Comparison of ENCODE assay signal across 8 mouse cellular contexts in genomic region chr12:75817959-75818452, GRCm38 (mm10). TPM values are rescaled to one million over a fixed set of nuclear protein-coding genes. Genes with fewer than 3 reads are reported as not detected.
A peak's percentile ranks its signal among the peaks of the same experiment; 100 is the strongest.
DNase-seq lines count a peak whose midpoint lies in the region; ATAC-seq and TF ChIP-seq lines count a peak whose summit lies in the region.

TSS of gene Syne2 (plus strand) at chr12:75818134.

- H3K9me3 ChIP-seq in CH12.LX (replicated peaks; ENCODE audit: low read length), result no peaks in the 10 kb centered on the region
- no peaks in the 10 kb centered on the region for H3K9me3 ChIP-seq in forebrain, embryonic 13.5 days (replicated peaks)
- no peaks in the 10 kb centered on the region for H3K9me3 ChIP-seq in heart, postnatal 0 days (replicated peaks; ENCODE audit: control insufficient read depth, low read length)
- H3K9me3 ChIP-seq in neural tube, embryonic 14.5 days (ENCODE audit: control insufficient read depth, low read length), result no peaks in the 10 kb centered on the region

- peaks cover 19% of the 10 kb centered on the region for H3K27me3 ChIP-seq in CH12.LX (replicated peaks)
- H3K27me3 ChIP-seq in forebrain, embryonic 13.5 days, result no peaks in the 10 kb centered on the region
- no peaks in the 10 kb centered on the region for H3K27me3 ChIP-seq in heart, postnatal 0 days (ENCODE audit: control insufficient read depth, insufficient read depth, low read length)
- H3K27me3 ChIP-seq in neural tube, embryonic 14.5 days (ENCODE audit: control insufficient read depth, insufficient read depth, low read length), result no peaks in the 10 kb centered on the region
- H3K27me3 ChIP-seq in testis, adult 2 months (ENCODE audit: control insufficient read depth, insufficient read depth, low read length), result no peaks in the 10 kb centered on the region

- dilution Hi-C loops in CH12.LX (cut with MboI; ENCODE audit: extremely low pct_ligation_motif_present, extremely low pct_unique_long_range_greater_than_20kb, low sequenced_read_pairs), result no loop called here

- H3K27ac ChIP-seq in CH12.LX (ENCODE audit: insufficient read depth, low read depth), result no peak within 1 kb of the TSS
- H3K27ac ChIP-seq in forebrain, embryonic 13.5 days, result peak within 1 kb of the TSS; percentile 86
- H3K27ac ChIP-seq in heart, postnatal 0 days (ENCODE audit: low read depth), result peak within 1 kb of the TSS; percentile 83
- H3K27ac ChIP-seq in neural tube, embryonic 14.5 days (ENCODE audit: low read depth, low read length), result peak within 1 kb of the TSS; percentile 66
- 0 out of 2 replicates have a peak within 1 kb of the TSS, but pooled peaks have one; percentile 59 for H3K27ac ChIP-seq in testis, adult 2 months (ENCODE audit: control insufficient read depth, insufficient read depth, low read depth, low read length)

- ATAC-seq in forebrain, embryonic 13.5 days, result peak; percentile 97
- ATAC-seq in heart, postnatal 0 days (ENCODE audit: insufficient read depth, low read depth), result peak; percentile 95
- peak; percentile 94 for ATAC-seq in neural tube, embryonic 14.5 days (ENCODE audit: low read depth)

- peak within 1 kb of the TSS; percentile 34; the same call in 1 of the 2 replicates for H3K9ac ChIP-seq in CH12.LX (ENCODE audit: insufficient read depth, low read depth)
- peak within 1 kb of the TSS; percentile 96 for H3K9ac ChIP-seq in forebrain, embryonic 13.5 days
- H3K9ac ChIP-seq in heart, postnatal 0 days (replicated peaks; ENCODE audit: low read depth, low read length), result peak within 1 kb of the TSS; percentile 89
- H3K9ac ChIP-seq in neural tube, embryonic 14.5 days (replicated peaks; ENCODE audit: low read depth, low read length), result peak within 1 kb of the TSS; percentile 88

- peak; percentile 46; the same call in 1 of the 2 replicates for TF ChIP-seq EP300 in CH12.LX (IDR thresholded peaks at IDR 0.05; ENCODE audit: low read length)
- no peak for TF ChIP-seq EP300 in heart, postnatal 0 days (IDR thresholded peaks at IDR 0.05; ENCODE audit: low read depth)

- peak; percentile 59 for TF ChIP-seq POLR2A in CH12.LX (IDR thresholded peaks at IDR 0.05; ENCODE audit: low read depth, low read length)
- TF ChIP-seq POLR2A in testis, adult 2 months (IDR thresholded peaks at IDR 0.05; ENCODE audit: control insufficient read depth, low read depth, low read length), result peak; percentile 69

- peak; percentile 84 for DNase-seq in CH12.LX (ENCODE audit: extremely low read depth)
- peak; percentile 43 for DNase-seq in c-Kit-positive CD71-positive TER-119-positive erythroid progenitor cells, embryonic 14.5 days (ENCODE audit: low spot score)
- DNase-seq in heart, postnatal 0 days (ENCODE audit: low spot score), result peak; percentile 87
- DNase-seq in kidney, postnatal 4 days, result peak; percentile 88 to 93
- peak; percentile 86 to 88 for DNase-seq in lung, adult 18-20 months

- peak within 1 kb of the TSS; percentile 34 to 76 (median 66) for H3K4me3 ChIP-seq in CH12.LX (replicated peaks in 1 of 3; ENCODE audit: low read depth in 2 of 3, low read length in 2 of 3, poor library complexity in 1 of 3)
- H3K4me3 ChIP-seq in forebrain, embryonic 13.5 days, result peak within 1 kb of the TSS; percentile 91
- peak within 1 kb of the TSS; percentile 90 for H3K4me3 ChIP-seq in heart, postnatal 0 days (ENCODE audit: low read depth, low read length)
- peak within 1 kb of the TSS; percentile 93 for H3K4me3 ChIP-seq in neural tube, embryonic 14.5 days (ENCODE audit: low read depth, low read length)
- H3K4me3 ChIP-seq in testis, adult 2 months (ENCODE audit: control insufficient read depth, low read depth, low read length), result peak within 1 kb of the TSS; percentile 74

- TF ChIP-seq RAD21 in CH12.LX (IDR thresholded peaks at IDR 0.05; ENCODE audit: low read depth, low read length), result no peak

- peak within 1 kb of the TSS; percentile 79 for H3K4me2 ChIP-seq in CH12.LX (ENCODE audit: insufficient read depth, low read depth, poor library complexity, severe bottlenecking)
- H3K4me2 ChIP-seq in forebrain, embryonic 13.5 days, result peak within 1 kb of the TSS; percentile 69
- H3K4me2 ChIP-seq in heart, postnatal 0 days (ENCODE audit: low read depth, low read length), result peak within 1 kb of the TSS; percentile 67
- peak within 1 kb of the TSS; percentile 88 for H3K4me2 ChIP-seq in neural tube, embryonic 14.5 days (ENCODE audit: low read depth, low read length)

- under 1% methylated on average over 51 of the region's 54 CpGs for WGBS in forebrain, embryonic 13.5 days
- WGBS in heart, postnatal 0 days, result under 1% methylated on average over 54 of the region's 54 CpGs
- under 1% methylated on average over 54 of the region's 54 CpGs for WGBS in neural tube, embryonic 14.5 days

- in situ Hi-C loops in CH12.LX (cut with MboI; ENCODE audit: low pct_ligation_motif_present, low pct_unique_long_range_greater_than_20kb, low sequenced_read_pairs), result no loop called here

- H3K4me1 ChIP-seq in CH12.LX (ENCODE audit: control insufficient read depth in 1 of 2, insufficient read depth in 2 of 2), result peaks cover 0 to 9% of the 10 kb centered on the region in 2 experiments; a peak in 2 of 4 replicates
- peaks cover 41% of the 10 kb centered on the region for H3K4me1 ChIP-seq in forebrain, embryonic 13.5 days
- peaks cover 19% of the 10 kb centered on the region; the same call in 1 of the 2 replicates for H3K4me1 ChIP-seq in heart, postnatal 0 days (ENCODE audit: control insufficient read depth, insufficient read depth)
- H3K4me1 ChIP-seq in neural tube, embryonic 14.5 days (ENCODE audit: control insufficient read depth, insufficient read depth, low read length), result peaks cover 6% of the 10 kb centered on the region; the same call in 1 of the 2 replicates
- H3K4me1 ChIP-seq in testis, adult 2 months (ENCODE audit: control insufficient read depth, insufficient read depth, low read length), result peaks cover 8% of the 10 kb centered on the region

- no peaks in the 10 kb centered on the region for H3K36me3 ChIP-seq in CH12.LX (replicated peaks in 1 of 2; ENCODE audit: control insufficient read depth in 1 of 2, insufficient read depth in 1 of 2, low read length in 1 of 2)
- H3K36me3 ChIP-seq in forebrain, embryonic 13.5 days (ENCODE audit: poor library complexity, severe bottlenecking), result no peaks in the 10 kb centered on the region
- H3K36me3 ChIP-seq in heart, postnatal 0 days (replicated peaks; ENCODE audit: control insufficient read depth, insufficient read depth, low read length), result no peaks in the 10 kb centered on the region
- H3K36me3 ChIP-seq in neural tube, embryonic 14.5 days (ENCODE audit: control insufficient read depth, insufficient read depth, low read length), result no peaks in the 10 kb centered on the region
- no peaks in the 10 kb centered on the region for H3K36me3 ChIP-seq in testis, adult 2 months (ENCODE audit: control insufficient read depth, insufficient read depth, low read length)

- no peaks in the 10 kb centered on the region for H3K79me2 ChIP-seq in CH12.LX (replicated peaks; ENCODE audit: control insufficient read depth, extremely low read depth, insufficient read depth, poor library complexity, severe bottlenecking)

- TF ChIP-seq CTCF in CH12.LX (conservative IDR thresholded peaks at IDR 0.05 in 1 of 2, IDR thresholded peaks at IDR 0.05 in 1 of 2; ENCODE audit: low read depth in 2 of 2, low read length in 2 of 2), result no peak
- TF ChIP-seq CTCF in heart, postnatal 0 days (IDR thresholded peaks at IDR 0.05; ENCODE audit: low read depth), result no peak
- no peak for TF ChIP-seq CTCF in testis, adult 2 months (IDR thresholded peaks at IDR 0.05; ENCODE audit: control insufficient read depth, insufficient read depth, insufficient replicate concordance, low read depth, low read length)

TF ChIP-seq in CH12.LX, 34 proteins besides CTCF, POLR2A, EP300 and RAD21 (continues in another document):
- no peak for TF ChIP-seq JUN (IDR thresholded peaks at IDR 0.05; ENCODE audit: insufficient read depth, low read depth, low read length)
- no peak for TF ChIP-seq ZMIZ1 (IDR thresholded peaks at IDR 0.05; ENCODE audit: low read depth, low read length)
- TF ChIP-seq NRF1 (IDR thresholded peaks at IDR 0.05; ENCODE audit: low read depth, low read length), result peak; percentile 36; the same call in 1 of the 2 replicates
- TF ChIP-seq E2F4 (IDR thresholded peaks at IDR 0.05; ENCODE audit: insufficient replicate concordance, low read depth, low read length), result no peak
- no peak for TF ChIP-seq SMC3 (IDR thresholded peaks at IDR 0.05; ENCODE audit: low read depth, low read length)
- TF ChIP-seq PAX5 (IDR thresholded peaks at IDR 0.05; ENCODE audit: low read length), result no peak
- no peak for TF ChIP-seq MAFK (IDR thresholded peaks at IDR 0.05; ENCODE audit: insufficient replicate concordance, low read length)
- no peak for TF ChIP-seq SIN3A (IDR thresholded peaks at IDR 0.05; ENCODE audit: low read length)
- no peak for TF ChIP-seq POLR2AphosphoS2 (IDR thresholded peaks at IDR 0.05; ENCODE audit: low read depth, low read length)
- no peak for TF ChIP-seq USF1 (IDR thresholded peaks at IDR 0.05; ENCODE audit: low read depth, low read length)
- TF ChIP-seq MXI1 (IDR thresholded peaks at IDR 0.05; ENCODE audit: low read depth, low read length), result 0 out of 2 replicates have a peak, but pooled peaks have one; percentile 24
- TF ChIP-seq IRF4 (IDR thresholded peaks at IDR 0.05; ENCODE audit: low read depth, low read length), result 0 out of 2 replicates have a peak, but pooled peaks have one; percentile 32
- no peak for TF ChIP-seq ELF1 (IDR thresholded peaks at IDR 0.05; ENCODE audit: low read depth, low read length)
- TF ChIP-seq USF2 (conservative IDR thresholded peaks at IDR 0.05; ENCODE audit: low read depth, low read length), result no peak
- no peak for TF ChIP-seq ZC3H11A (IDR thresholded peaks at IDR 0.05; ENCODE audit: low read depth, low read length)
- TF ChIP-seq UBTF (IDR thresholded peaks at IDR 0.05; ENCODE audit: low read depth, low read length), result peak; percentile 75; the same call in 1 of the 2 replicates
- TF ChIP-seq BHLHE40 (IDR thresholded peaks at IDR 0.05; ENCODE audit: low read depth, low read length), result peak; percentile 67
- peak; percentile 37; the same call in 1 of the 2 replicates for TF ChIP-seq MAX (IDR thresholded peaks at IDR 0.05; ENCODE audit: low read length)
- no peak for TF ChIP-seq MEF2A (IDR thresholded peaks at IDR 0.05; ENCODE audit: borderline replicate concordance, low read depth, low read length)
- TF ChIP-seq TCF12 (IDR thresholded peaks at IDR 0.05; ENCODE audit: low read depth, low read length), result peak; percentile 58; the same call in 1 of the 2 replicates

RNA-seq across cellular contexts. Expression of gene Syne2, which starts in this region (rescaled TPM):
- total RNA-seq in CH12.LX (2012; rRNA removed) (3.7 and 3.9 TPM in 2 replicates), CH12.LX (2014; rRNA removed) (4.8 and 4.9 TPM in 2 replicates)
- polyA plus RNA-seq in CH12.LX (2012; ENCODE audit: insufficient read length, low read depth), result 6.1 and 7.5 TPM in 2 replicates
- polyA plus RNA-seq in forebrain, embryonic 13.5 days (2015; fragmentation: Nextera tagmentation; extraction: Ambion mirVana), result 137 TPM in 2 replicates
- 34.7 and 58.7 TPM in 2 replicates for total RNA-seq in heart, postnatal 0 days (2014; rRNA removed; ENCODE audit: low replicate concordance)
- 22.7 and 22.9 TPM in 2 replicates for polyA plus RNA-seq in heart, postnatal 0 days (2015; fragmentation: Nextera tagmentation; extraction: Ambion mirVana)
- 45.9 and 50.8 TPM in 2 replicates for polyA plus RNA-seq in neural tube, embryonic 14.5 days (2014; fragmentation: Nextera tagmentation; extraction: Ambion mirVana)
- polyA plus RNA-seq in testis, adult 2 months (2012; rRNA removed), result 35.5 and 37.1 TPM in 2 replicates

Comparison
In these comparisons a context has a peak if more than half of its experiments do, and no peak if none do; other contexts are left out.
1. H3K9ac ChIP-seq: peak in every context shown above with its lines; median percentile 96 in forebrain, embryonic 13.5 days; 89 in heart, postnatal 0 days; 88 in neural tube, embryonic 14.5 days; 34 in CH12.LX.